Mouse (Mus musculus) MEL (cell line): Measurements from ENCODE around the gene Hmgb2. TPM values are rescaled to one million over a fixed set of nuclear protein-coding genes. Genes with fewer than 3 reads are reported as not detected.

ENCODE experiments used
- DNase-seq: peaks from one replicate; pipeline ENCODE4 v3.0.0; 2011; ENCODE audit warnings: low read depth, low spot score
- H3K27ac ChIP-seq: 2 replicates; pipeline ENCODE4 v1.5.1; 2012; ENCODE audit warnings: low read depth, mild to moderate bottlenecking, control low read depth, low read length, moderate library complexity; ENCODE audit not compliant: control insufficient read depth
- H3K27me3 ChIP-seq, 2 experiments: fragments of 150-350 bp in 1 of 2; sonication (generic) in 1 of 2; 2 replicates each; pipeline ENCODE4 v1.6.1; 2012; ENCODE audit warnings: low read length in 2 of 2, mild to moderate bottlenecking in 2 of 2, improper control_type of control experiment in 1 of 2, moderate library complexity in 1 of 2; ENCODE audit not compliant: insufficient read depth in 2 of 2, control insufficient read depth in 1 of 2
- H3K36me3 ChIP-seq, 2 experiments: 2 replicates each; pipeline ENCODE4 v1.6.1; 2012 to 2014; ENCODE audit warnings: low read length in 2 of 2, improper control_type of control experiment in 1 of 2, inconsistent platforms in 1 of 2, mild to moderate bottlenecking in 1 of 2; ENCODE audit not compliant: insufficient read depth in 2 of 2, control insufficient read depth in 1 of 2
- H3K4me1 ChIP-seq, 2 experiments: fragments of 150-350 bp in 1 of 2; sonication (generic) in 1 of 2; 2 replicates each; pipeline ENCODE4 v1.6.1; 2012; ENCODE audit warnings: low read length in 2 of 2, improper control_type of control experiment in 1 of 2, mild to moderate bottlenecking in 1 of 2; ENCODE audit not compliant: insufficient read depth in 2 of 2, control insufficient read depth in 1 of 2
- H3K4me3 ChIP-seq, 2 experiments: fragments of 150-350 bp in 1 of 2; sonication (generic) in 1 of 2; 2 replicates each; pipeline ENCODE4 v1.5.1; 2012; ENCODE audit warnings: low read depth in 2 of 2, low read length in 2 of 2, mild to moderate bottlenecking in 2 of 2, moderate library complexity in 2 of 2, control low read depth in 1 of 2, improper control_type of control experiment in 1 of 2; ENCODE audit not compliant: control insufficient read depth in 1 of 2, insufficient read depth in 1 of 2
- H3K79me2 ChIP-seq: 2 replicates; pipeline ENCODE4 v1.6.1; 2012; ENCODE audit warnings: mild to moderate bottlenecking, low read length, moderate library complexity; ENCODE audit not compliant: control insufficient read depth, poor library complexity, insufficient read depth
- H3K9ac ChIP-seq: 2 replicates; pipeline ENCODE4 v1.6.1; 2012; ENCODE audit warnings: low read depth, mild to moderate bottlenecking, control low read depth, low read length, moderate library complexity; ENCODE audit not compliant: control insufficient read depth, poor library complexity, severe bottlenecking
- H3K9me3 ChIP-seq: fragments of 150-350 bp; sonication (generic); replicated peaks from 2 replicates; pipeline ENCODE4 v1.6.1; 2012; ENCODE audit warnings: mild to moderate bottlenecking, low read length, improper control_type of control experiment, moderate library complexity; ENCODE audit not compliant: insufficient read depth
- BHLHE40 ChIP-seq: IDR thresholded peaks from 2 replicates; pipeline ENCODE4 v1.6.1; 2012; ENCODE audit warnings: low read depth, mild to moderate bottlenecking, inconsistent platforms, low read length, improper control_type of control experiment, borderline replicate concordance
- ELF1 ChIP-seq: IDR thresholded peaks from 2 replicates; pipeline ENCODE4 v1.6.1; 2014; ENCODE audit warnings: low read depth, mild to moderate bottlenecking, inconsistent platforms, low read length, improper control_type of control experiment, moderate library complexity
- EP300 ChIP-seq, 2 experiments: IDR thresholded peaks; 2 replicates each; pipeline ENCODE4 v1.6.1; 2011; ENCODE audit warnings: improper control_type of control experiment in 2 of 2, low read length in 2 of 2, low read depth in 1 of 2, mild to moderate bottlenecking in 1 of 2
- ETS1 ChIP-seq: IDR thresholded peaks from 2 replicates; pipeline ENCODE4 v1.6.1; 2012; ENCODE audit warnings: low read depth, mild to moderate bottlenecking, inconsistent platforms, low read length, improper control_type of control experiment, moderate library complexity
- GATA1 ChIP-seq: IDR thresholded peaks from 2 replicates; pipeline ENCODE4 v1.6.1; 2011; ENCODE audit warnings: low read depth, low read length, improper control_type of control experiment
- HCFC1 ChIP-seq: IDR thresholded peaks from 2 replicates; pipeline ENCODE4 v1.6.1; 2012; ENCODE audit warnings: low read depth, mild to moderate bottlenecking, inconsistent platforms, low read length, improper control_type of control experiment, moderate library complexity
- JUND ChIP-seq: IDR thresholded peaks from 2 replicates; pipeline ENCODE4 v1.6.1; 2011; ENCODE audit warnings: low read depth, mild to moderate bottlenecking, improper control_type of control experiment, low read length
- MAFK ChIP-seq: IDR thresholded peaks from 2 replicates; pipeline ENCODE4 v1.6.1; 2011; ENCODE audit warnings: low read depth, mild to moderate bottlenecking, low read length, improper control_type of control experiment, borderline replicate concordance
- MAX ChIP-seq: IDR thresholded peaks from 2 replicates; pipeline ENCODE4 v1.6.1; 2011; ENCODE audit warnings: low read length, improper control_type of control experiment
- MEF2A ChIP-seq: IDR thresholded peaks from 2 replicates; pipeline ENCODE4 v1.6.1; 2014; ENCODE audit warnings: low read depth, mild to moderate bottlenecking, inconsistent platforms, low read length, improper control_type of control experiment; ENCODE audit not compliant: poor library complexity, insufficient replicate concordance, severe bottlenecking; ENCODE audit errors: extremely low read depth
- MXI1 ChIP-seq: IDR thresholded peaks from 2 replicates; pipeline ENCODE4 v1.6.1; 2011; ENCODE audit warnings: mild to moderate bottlenecking, low read depth, low read length, improper control_type of control experiment
- MYB ChIP-seq: IDR thresholded peaks from 2 replicates; pipeline ENCODE4 v1.6.1; 2011; ENCODE audit warnings: mild to moderate bottlenecking, low read depth, low read length, improper control_type of control experiment
- MYC ChIP-seq: IDR thresholded peaks from 2 replicates; pipeline ENCODE4 v1.6.1; 2011; ENCODE audit warnings: low read depth, mild to moderate bottlenecking, low read length, improper control_type of control experiment, moderate library complexity
- NRF1 ChIP-seq: IDR thresholded peaks from 2 replicates; pipeline ENCODE4 v1.6.1; 2014; ENCODE audit warnings: low read depth, mild to moderate bottlenecking, inconsistent platforms, low read length, improper control_type of control experiment, moderate library complexity; ENCODE audit not compliant: poor library complexity, insufficient read depth, severe bottlenecking
- POLR2A ChIP-seq, 2 experiments: IDR thresholded peaks; 2 replicates each; pipeline ENCODE4 v1.6.1; 2011 to 2012; ENCODE audit warnings: low read length in 2 of 2, mild to moderate bottlenecking in 2 of 2, control low read depth in 1 of 2, improper control_type of control experiment in 1 of 2, low read depth in 1 of 2, moderate library complexity in 1 of 2; ENCODE audit not compliant: control insufficient read depth in 1 of 2, insufficient read depth in 1 of 2, poor library complexity in 1 of 2
- POLR2AphosphoS2 ChIP-seq: IDR thresholded peaks from 2 replicates; pipeline ENCODE4 v1.6.1; 2011; ENCODE audit warnings: low read length, improper control_type of control experiment
- POLR2AphosphoS5 ChIP-seq: IDR thresholded peaks from 2 replicates; pipeline ENCODE4 v1.6.1; 2012; ENCODE audit warnings: low read depth, borderline replicate concordance, mild to moderate bottlenecking, inconsistent platforms, low read length, moderate library complexity, mixed read lengths
- RCOR1 ChIP-seq: IDR thresholded peaks from 2 replicates; pipeline ENCODE4 v1.6.1; 2012; ENCODE audit warnings: low read depth, mild to moderate bottlenecking, inconsistent platforms, low read length, improper control_type of control experiment
- SIN3A ChIP-seq: IDR thresholded peaks from 2 replicates; pipeline ENCODE4 v1.6.1; 2012; ENCODE audit warnings: low read length, improper control_type of control experiment, inconsistent platforms
- SMC3 ChIP-seq: IDR thresholded peaks from 2 replicates; pipeline ENCODE4 v1.6.1; 2011; ENCODE audit warnings: low read depth, low read length, improper control_type of control experiment
- TAL1 ChIP-seq: IDR thresholded peaks from 2 replicates; pipeline ENCODE4 v1.6.1; 2012; ENCODE audit warnings: mild to moderate bottlenecking, inconsistent platforms, low read length, moderate library complexity, mixed read lengths
- TBP ChIP-seq: IDR thresholded peaks from 2 replicates; pipeline ENCODE4 v1.8.0; 2011; ENCODE audit warnings: low read depth, low read length, improper control_type of control experiment
- TCF12 ChIP-seq: IDR thresholded peaks from 2 replicates; pipeline ENCODE4 v1.6.1; 2014; ENCODE audit warnings: low read depth, mild to moderate bottlenecking, inconsistent platforms, low read length, improper control_type of control experiment, moderate library complexity
- UBTF ChIP-seq: IDR thresholded peaks from 2 replicates; pipeline ENCODE4 v1.6.1; 2012; ENCODE audit warnings: low read depth, mild to moderate bottlenecking, inconsistent platforms, low read length, improper control_type of control experiment, moderate library complexity, borderline replicate concordance; ENCODE audit not compliant: insufficient read depth
- ZKSCAN1 ChIP-seq: IDR thresholded peaks from 2 replicates; pipeline ENCODE4 v1.6.1; 2012; ENCODE audit warnings: low read depth, mild to moderate bottlenecking, inconsistent platforms, low read length, improper control_type of control experiment, moderate library complexity
- polyA plus RNA-seq, 2 experiments: library from polyadenylated mRNA; stranded (reverse) in 1 of 2; unstranded in 1 of 2; fragments of >175 nt in 1 of 2; fragments of >200 nt in 1 of 2; gene quantifications; 2 replicates each; pipeline versions ENCODE4 v1.2.1 to v1.2.4; 2012; ENCODE audit warnings: low replicate concordance in 2 of 2, low read depth in 1 of 2; ENCODE audit not compliant: insufficient read length in 2 of 2, insufficient read depth in 1 of 2, missing spikeins in 1 of 2
- total RNA-seq: library from RNA; depleted of rRNA; stranded (reverse); fragments of 300-350 nt; gene quantifications from 2 replicates; pipeline ENCODE4 v1.2.3, GENCODE M21; 2012

Gene Hmgb2
- total and polyA plus RNA-seq, 3 experiments: 126 to 399 (median 220) TPM

GRCm38 (mm10) chr8:57488312-57488765, 23.4 kb upstream of the Hmgb2 start (continued):
- peak; percentile 20 to 37; a peak in 2 of 4 replicates for TF ChIP-seq EP300 (IDR thresholded peaks at IDR 0.05; ENCODE audit: low read depth in 1 of 2, low read length in 2 of 2)
- peak; percentile 53 for TF ChIP-seq SIN3A
- peak; percentile 88 for TF ChIP-seq MXI1
- peak; percentile 76 for TF ChIP-seq MAX
- TF ChIP-seq RCOR1: no peak
- no peak for TF ChIP-seq ELF1
- peak; percentile 33 to 60; a peak in 2 of 4 replicates for TF ChIP-seq POLR2A (IDR thresholded peaks at IDR 0.05; ENCODE audit: control insufficient read depth in 1 of 2, insufficient read depth in 1 of 2, low read depth in 1 of 2, low read length in 2 of 2, poor library complexity in 1 of 2)
- TF ChIP-seq TCF12: peak; percentile 55
- no peak for TF ChIP-seq GATA1
- 0 out of 2 replicates have a peak, but pooled peaks have one; percentile 50 for TF ChIP-seq POLR2AphosphoS5
- peak; percentile 66 for TF ChIP-seq TBP
- no peak for TF ChIP-seq TAL1
- no peak for TF ChIP-seq JUND

GRCm38 (mm10) chr8:57489366-57489765, 22.3 kb upstream of the Hmgb2 start:
- H3K79me2 ChIP-seq: peaks cover 17% of the 10 kb centered on the region
- no peak overlapping the region for H3K27ac ChIP-seq
- no peak for TF ChIP-seq NRF1
- TF ChIP-seq ELF1: no peak
- no peak for TF ChIP-seq MAFK
- TF ChIP-seq, all 39 proteins: peak for 0
- Histone ChIP-seq H3K4me3 (no peak overlapping the region), H3K4me1 (peaks cover 12 to 23% of the 10 kb centered on the region in 2 experiments), H3K36me3 (peaks cover 0 to 24% of the 10 kb centered on the region in 2 experiments; a peak in 3 of 4 replicates), H3K9me3 (no peaks in the 10 kb centered on the region), H3K27me3 (no peaks in the 10 kb centered on the region), H3K9ac (no peak overlapping the region)
- DNase-seq: no peak

GRCm38 (mm10) chr8:57489896-57490295, 21.8 kb upstream of the Hmgb2 start:
- peaks cover 12 to 23% of the 10 kb centered on the region in 2 experiments for H3K4me1 ChIP-seq
- peaks cover 17% of the 10 kb centered on the region for H3K79me2 ChIP-seq
- peaks cover 0 to 24% of the 10 kb centered on the region in 2 experiments; a peak in 3 of 4 replicates for H3K36me3 ChIP-seq
- H3K9ac ChIP-seq: no peak overlapping the region
- H3K27ac ChIP-seq: no peak overlapping the region
- H3K4me3 ChIP-seq: no peak overlapping the region
- H3K27me3 ChIP-seq: no peaks in the 10 kb centered on the region
- no peak for DNase-seq
- no peaks in the 10 kb centered on the region for H3K9me3 ChIP-seq
- no peak for TF ChIP-seq MXI1
- TF ChIP-seq TCF12: no peak
- TF ChIP-seq ETS1: no peak
- TF ChIP-seq MEF2A: no peak
- no peak for TF ChIP-seq ZKSCAN1
- no peak for TF ChIP-seq BHLHE40
- TF ChIP-seq SIN3A: no peak
- no peak for TF ChIP-seq ELF1
- TF ChIP-seq MYC: no peak
- no peak for TF ChIP-seq NRF1
- TF ChIP-seq HCFC1: no peak
- TF ChIP-seq TBP: no peak
- no peak for TF ChIP-seq POLR2A (IDR thresholded peaks at IDR 0.05; ENCODE audit: control insufficient read depth in 1 of 2, insufficient read depth in 1 of 2, low read depth in 1 of 2, low read length in 2 of 2, poor library complexity in 1 of 2)
- no peak for TF ChIP-seq MYB
- no peak for TF ChIP-seq SMC3
- TF ChIP-seq UBTF: no peak
- TF ChIP-seq MAX: no peak
- TF ChIP-seq POLR2AphosphoS2: no peak
